Mouse (Mus musculus) adrenal gland, adult 8-10 months (tissue): ENCODE data around the gene Xpc. TPM values are rescaled to one million over a fixed set of nuclear protein-coding genes. Genes with fewer than 3 reads are reported as not detected.
"Not testable (repeated sequence)": the region's sequence is repeated elsewhere in the genome, so short reads cannot be mapped to it uniquely, and the experiment has no call there.

ENCODE experiments used
- DNase-seq: peaks from one replicate; pipeline ENCODE4 v3.0.0; 2022
- total RNA-seq, 4 experiments: library from RNA; stranded (reverse); gene quantifications; 2 replicates each; pipeline ENCODE4 v1.2.4; 2022

Gene Xpc
- total RNA-seq, 4 experiments from 2014 or later, result 19.6 to 24.0 (median 22.6) TPM

- not testable (repeated sequence) for DNase-seq
Observed at GRCm38 (mm10) chr6:91471427-91471826, 44.3 kb downstream of the Xpc start.

GRCm38 (mm10) chr6:91470712-91471111 lies 45.0 kb downstream of the Xpc start:
- no peak for DNase-seq

GRCm38 (mm10) chr6:91467106-91467505 lies 48.6 kb downstream of the Xpc start:
- DNase-seq, result no peak

- no peak for DNase-seq
Observed at GRCm38 (mm10) chr6:91465756-91466155, 49.9 kb downstream of the Xpc start.

GRCm38 (mm10) chr6:91459471-91459870 lies 56.2 kb downstream of the Xpc start:
- no peak for DNase-seq

- DNase-seq, result no peak
Observed at GRCm38 (mm10) chr6:91454546-91454945, 61.1 kb downstream of the Xpc start.

- no peak for DNase-seq
Observed at GRCm38 (mm10) chr6:91452056-91452455, 63.6 kb downstream of the Xpc start.

- DNase-seq, result no peak
Observed at GRCm38 (mm10) chr6:91449472-91450225, 66.0 kb downstream of the Xpc start.

- DNase-seq, result no peak
Observed at GRCm38 (mm10) chr6:91445316-91445715, 70.4 kb downstream of the Xpc start.

GRCm38 (mm10) chr6:91441145-91441662 lies 74.5 kb downstream of the Xpc start:
- no peak for DNase-seq

GRCm38 (mm10) chr6:91440474-91441144 lies 75.1 kb downstream of the Xpc start:
- peak; percentile 93 for DNase-seq

Other genes with a start within 250 kb of the Xpc start
- gene Wnt7a, start 104.5 kb downstream of the Xpc start, total RNA-seq, result not detected
- gene Chchd4, start 42.3 kb downstream of the Xpc start, total RNA-seq, result 10 to 100 TPM; 16.6 to 19.3 (median 18.2) TPM
- 10 to 100 TPM; 46.0 to 70.9 (median 60.9) TPM for gene Tmem43, start 42.2 kb downstream of the Xpc start, total RNA-seq
- gene Lsm3, start within 50 bp of the Xpc start, total RNA-seq, result 10 to 100 TPM; 29.6 to 42.9 (median 37.4) TPM
- 100 to 1,000 TPM; 468 to 562 (median 518) TPM for gene Slc6a6, start 168.2 kb upstream of the Xpc start, total RNA-seq